Mouse (Mus musculus) heart, postnatal 25 days (tissue): ENCODE measurements at regions not wholly inside any gene's neighbourhood (a gene's known extent, or its start where the extent isn't known, plus 50 kb on each side); places are given as distances from the start of the nearest gene placed in this dataset.

Experiments used
- DNase-seq: peaks from one replicate; pipeline ENCODE4 v3.0.0; 2022; ENCODE audit warnings: low spot score
- intact Hi-C: fragments of 180-260 bp; cut with DNase I; formaldehyde crosslinking; loops from one replicate; pipeline ENCODE4 v1.15.1; 2025

DNA sequence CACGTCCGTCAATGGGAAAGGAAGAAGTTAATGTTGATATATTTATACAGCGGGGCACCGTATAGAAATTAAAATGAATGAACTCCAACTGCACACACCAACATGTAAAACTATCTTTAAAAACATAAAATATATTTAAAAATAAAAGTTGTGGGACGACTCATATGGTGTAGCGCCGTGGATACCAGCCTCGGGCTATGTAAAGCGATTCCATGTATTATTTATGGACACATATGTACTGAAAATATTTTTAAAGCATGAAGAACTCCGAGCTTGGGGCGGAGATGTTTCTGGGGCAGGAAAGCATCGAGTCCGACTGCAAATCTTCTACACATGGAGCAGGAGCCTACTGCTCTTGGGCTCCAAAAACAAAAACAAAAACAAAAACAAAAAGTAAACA is 182.4 kb downstream of the Cryba4 start:
- intact Hi-C loops: no loop called here
- DNase-seq: no peak

DNA sequence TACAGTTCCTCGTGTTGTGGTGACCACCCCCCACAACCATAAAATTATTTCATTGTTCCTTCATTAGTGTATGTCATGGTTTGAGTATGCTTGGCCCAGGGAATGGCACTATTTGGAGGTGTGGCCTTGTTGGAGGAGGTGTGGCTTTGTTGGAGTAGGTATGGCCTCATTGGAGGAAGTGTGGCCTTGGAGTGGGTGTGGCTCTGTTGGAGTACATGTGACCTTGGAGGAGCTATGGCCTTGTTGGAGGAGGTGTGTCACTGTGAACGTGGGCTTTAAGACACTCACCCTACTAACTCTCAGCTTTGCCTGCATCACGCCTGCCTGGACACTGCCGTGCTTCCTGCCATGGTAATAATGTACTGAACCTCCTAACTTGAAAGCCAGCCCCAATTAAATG is 179.9 kb downstream of the Cryba4 start:
- intact Hi-C loops: no loop called here
- no peak for DNase-seq

DNA sequence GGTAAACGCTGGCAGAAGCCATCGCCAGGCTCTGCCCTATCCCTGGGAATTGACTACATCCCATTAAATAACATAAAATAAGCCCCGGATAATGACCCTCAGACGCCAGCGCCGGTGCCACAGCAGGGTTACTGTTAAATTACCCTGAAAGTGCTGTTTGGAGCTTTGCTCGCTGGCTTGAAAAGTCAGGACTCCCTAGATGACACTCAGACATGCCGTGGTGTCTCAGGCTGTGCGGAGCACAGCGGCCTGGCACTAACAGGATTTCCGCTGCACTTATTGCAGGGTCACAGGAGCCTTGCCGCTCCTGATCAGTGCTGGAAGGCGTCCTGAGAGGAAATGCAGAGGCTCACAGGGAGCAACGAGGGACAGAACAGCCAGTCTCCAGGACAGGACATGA is 175.2 kb downstream of the Cryba4 start:
- DNase-seq: no peak
- intact Hi-C loops: no loop called here

DNA sequence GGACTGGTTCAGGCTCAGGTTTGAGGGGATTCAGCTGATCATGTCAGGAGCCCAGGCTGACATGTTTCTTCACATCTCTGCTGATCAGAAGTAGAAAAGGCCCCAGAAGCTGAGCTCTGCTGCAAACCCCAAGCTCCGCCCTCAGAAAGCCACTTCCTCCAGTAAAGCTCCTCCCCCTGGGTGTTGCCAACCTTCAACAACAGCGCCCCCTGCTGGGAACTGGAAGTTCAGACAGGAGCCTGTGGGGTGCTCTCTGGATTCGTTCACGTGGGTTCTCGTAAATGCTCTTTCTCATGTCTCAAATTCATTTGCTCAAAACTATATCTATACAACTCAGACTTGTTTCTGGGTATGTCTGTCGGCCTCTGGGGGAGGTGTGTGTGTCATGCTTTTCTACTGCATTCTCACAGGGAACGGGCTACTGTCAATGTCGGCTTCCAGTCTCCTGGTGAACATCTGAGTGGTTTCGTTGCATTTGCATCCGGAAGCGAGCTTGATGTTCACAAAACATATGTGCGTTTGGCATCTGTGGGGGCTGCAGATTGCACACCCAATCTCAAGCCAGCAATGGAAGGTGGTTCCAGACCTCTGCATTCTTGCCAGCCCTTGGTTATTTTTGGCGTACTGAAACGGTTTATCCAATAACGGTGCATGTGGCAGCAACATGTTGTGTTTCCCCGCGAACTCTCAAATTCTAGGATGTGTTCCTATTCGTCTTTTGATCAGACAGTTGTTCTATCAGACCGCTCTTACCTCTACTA is 174.3 kb downstream of the Cryba4 start:
- DNase-seq: no peak
- intact Hi-C loops: no loop called here

DNA sequence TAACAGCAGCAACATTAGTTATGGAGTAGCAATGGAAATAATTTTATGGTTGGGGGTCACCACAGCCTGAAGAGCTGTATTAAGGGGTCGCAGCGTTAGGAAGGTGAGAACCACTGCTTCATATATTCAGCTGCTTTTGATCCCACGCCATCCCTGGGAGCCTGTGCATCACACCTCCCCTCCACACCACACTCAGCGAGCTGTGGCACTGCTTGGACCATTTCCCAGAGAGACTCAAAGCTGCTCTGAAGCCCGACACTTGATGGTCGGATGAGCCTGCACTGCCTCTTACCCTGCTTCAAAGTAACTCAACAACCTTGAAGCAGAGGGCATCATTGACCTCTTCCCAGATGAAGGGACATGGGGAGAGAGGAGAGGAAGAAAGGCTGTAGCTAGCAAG is 171.3 kb downstream of the Cryba4 start:
- intact Hi-C loops: no loop called here
- no peak for DNase-seq

DNA sequence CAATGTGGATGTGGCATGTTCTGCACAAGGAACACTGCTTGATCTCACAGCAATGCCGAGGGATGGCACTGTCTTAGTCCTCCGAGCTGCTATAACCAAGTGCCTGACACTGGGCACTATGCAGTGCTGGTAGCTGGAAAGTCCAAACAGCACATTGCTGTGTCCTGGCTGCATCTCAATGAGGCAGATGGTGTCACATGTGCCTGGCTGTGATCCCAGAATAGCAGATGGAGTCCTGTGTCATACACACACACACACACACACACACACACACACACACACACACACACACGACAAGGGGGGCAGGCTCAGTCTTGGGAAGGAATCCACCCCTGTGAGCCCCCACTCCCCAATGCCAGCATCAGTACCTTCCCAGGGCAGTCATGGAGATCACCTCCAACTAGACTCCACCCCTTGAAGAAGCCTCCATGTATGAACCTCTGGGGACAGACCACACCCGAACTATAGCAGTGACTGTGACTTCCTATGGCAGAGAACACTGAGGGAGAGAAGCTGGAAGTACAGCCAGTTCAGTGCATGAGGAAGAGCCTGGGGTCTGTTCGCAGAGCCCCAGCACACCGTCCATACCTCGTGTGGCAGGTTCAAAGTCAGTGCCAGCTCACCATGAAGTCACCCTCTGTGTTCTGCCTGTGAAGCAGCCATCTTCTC is 160.3 kb downstream of the Cryba4 start:
- intact Hi-C loops: no loop called here
- no peak for DNase-seq

DNA sequence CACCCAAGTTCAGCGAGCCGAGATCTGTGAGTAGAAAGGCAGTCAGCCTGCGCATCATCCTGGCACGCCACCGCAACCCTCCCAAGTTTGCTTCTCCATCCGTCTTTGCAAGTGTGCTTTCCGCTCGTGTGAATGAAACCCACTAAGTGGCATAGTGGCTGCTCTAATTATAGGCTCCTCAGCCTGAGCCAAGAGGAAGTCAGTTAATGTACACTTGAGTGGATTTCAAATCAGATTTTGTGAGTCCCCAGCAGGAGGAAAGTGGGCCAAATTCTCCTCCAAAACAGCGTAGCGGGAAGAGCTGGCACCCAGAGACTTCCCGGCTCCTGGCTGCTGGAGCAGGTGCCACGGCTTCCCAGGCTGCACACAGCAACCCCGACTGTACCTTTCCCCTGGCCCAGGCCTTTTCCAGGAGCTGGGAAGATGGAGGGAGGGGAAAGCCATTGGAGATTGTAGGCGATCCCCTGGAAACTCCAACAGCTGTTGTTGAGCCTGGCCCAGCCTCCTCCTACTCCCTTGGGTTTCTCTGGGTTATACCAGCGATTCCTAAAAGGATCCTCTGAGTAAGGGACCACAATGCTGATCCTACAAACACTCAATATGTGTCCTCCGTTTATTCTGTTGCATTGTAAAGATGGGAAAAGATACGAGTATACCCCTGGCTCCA is 158.3 kb downstream of the Cryba4 start:
- no peak for DNase-seq
- intact Hi-C loops: no loop called here

DNA sequence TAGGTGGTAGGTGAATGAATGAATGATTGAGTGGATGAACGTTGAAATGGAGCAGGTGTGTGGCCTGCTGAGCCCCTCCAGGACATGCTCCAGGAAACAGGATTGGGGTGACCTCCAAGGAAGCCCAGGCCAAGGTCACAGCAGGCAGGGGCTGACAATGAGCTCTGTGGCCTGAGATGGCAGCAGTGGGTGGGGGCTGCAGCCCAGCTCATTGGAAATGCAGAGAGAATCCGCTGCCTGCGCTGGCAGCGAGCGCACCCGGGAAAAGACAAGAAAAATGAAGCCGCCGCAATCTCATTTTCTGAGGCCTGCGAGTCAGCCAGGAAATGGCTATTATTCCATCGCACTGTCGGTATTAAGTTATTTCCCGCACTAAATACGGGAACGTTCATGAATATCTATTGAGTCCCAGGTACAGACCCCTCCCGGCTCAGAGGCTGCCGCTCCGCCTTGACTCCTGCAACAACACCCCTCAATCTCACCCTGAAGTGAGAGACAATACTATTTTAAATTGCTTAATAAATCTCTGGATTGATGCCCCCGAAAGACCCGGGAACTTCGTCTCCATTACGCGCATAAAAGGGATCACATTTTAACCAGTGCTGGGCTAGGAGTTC is 153.7 kb downstream of the Cryba4 start:
- intact Hi-C loops: no loop called here
- DNase-seq: no peak

DNA sequence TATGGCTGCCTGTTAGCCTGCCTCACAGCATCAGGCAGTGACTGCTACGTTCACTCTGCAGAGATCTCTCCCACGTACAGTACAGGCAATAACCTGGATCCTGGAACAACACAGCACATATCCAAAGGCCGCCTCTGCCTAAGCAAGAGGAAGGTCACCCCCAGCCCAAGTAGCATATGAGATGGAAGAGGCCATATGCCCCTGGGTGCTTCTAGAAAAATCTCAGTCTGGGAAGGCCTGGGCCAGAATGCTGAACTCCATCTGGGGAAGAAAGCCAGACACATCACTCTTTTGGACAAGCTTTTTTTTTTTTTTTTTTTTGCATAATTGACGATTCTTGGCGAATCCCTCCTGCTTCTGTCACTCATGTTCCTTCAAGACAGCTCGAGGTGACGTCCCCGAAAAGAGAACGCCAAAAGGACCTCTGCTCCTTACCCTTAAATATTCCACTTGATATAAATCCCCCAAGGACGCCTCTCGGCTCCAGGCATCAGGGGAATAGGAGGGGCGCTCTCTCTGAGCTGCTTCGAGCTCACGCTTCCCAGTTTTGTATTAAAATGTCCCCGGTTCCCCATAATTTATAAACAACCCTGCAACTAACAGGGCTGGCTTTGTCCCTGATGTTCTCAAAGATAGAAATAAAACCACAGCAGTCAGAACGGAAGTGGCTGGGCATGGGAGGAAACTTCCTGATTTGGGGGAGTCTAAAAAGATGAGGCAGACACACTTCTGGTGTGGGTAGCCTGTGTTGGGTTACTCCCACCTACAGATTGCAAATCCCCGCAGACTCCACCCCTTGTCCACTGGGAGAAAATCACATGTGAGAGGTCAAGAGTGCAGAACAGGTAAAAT is 150.4 kb downstream of the Cryba4 start:
- intact Hi-C loops: no loop called here
- DNase-seq: no peak

DNA sequence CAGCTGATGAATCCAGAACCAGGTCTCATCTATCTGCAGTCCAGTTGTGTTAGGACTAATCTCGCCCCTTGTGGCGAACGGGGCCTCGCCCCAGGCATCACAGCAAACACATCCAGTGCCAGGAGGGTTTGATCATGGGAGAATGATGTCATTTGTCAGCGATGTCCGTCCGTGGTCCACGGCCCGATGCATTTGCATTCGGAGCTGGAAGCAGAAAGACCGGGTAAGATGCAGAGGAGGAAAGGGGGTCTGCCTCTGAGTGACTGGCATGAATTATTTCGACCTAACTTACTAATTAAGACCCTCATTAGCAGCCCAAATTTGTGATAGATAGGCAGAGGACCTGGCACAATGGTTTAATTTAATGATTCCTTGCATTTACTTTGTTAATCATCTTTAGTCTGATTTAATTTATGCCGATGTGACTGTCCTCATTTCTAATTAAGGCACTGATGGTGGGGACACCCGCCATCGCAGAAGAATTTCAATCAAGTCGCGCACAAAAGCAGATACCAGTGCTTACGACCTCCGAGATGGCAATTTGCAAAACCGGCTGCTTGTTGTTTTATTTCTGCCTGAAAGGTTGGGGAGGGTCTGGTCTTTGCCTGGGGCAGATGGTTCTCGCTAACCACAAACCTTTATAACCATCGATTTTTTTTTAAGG is 141.9 kb downstream of the Cryba4 start:
- no peak for DNase-seq
- intact Hi-C loops: no loop called here

DNA sequence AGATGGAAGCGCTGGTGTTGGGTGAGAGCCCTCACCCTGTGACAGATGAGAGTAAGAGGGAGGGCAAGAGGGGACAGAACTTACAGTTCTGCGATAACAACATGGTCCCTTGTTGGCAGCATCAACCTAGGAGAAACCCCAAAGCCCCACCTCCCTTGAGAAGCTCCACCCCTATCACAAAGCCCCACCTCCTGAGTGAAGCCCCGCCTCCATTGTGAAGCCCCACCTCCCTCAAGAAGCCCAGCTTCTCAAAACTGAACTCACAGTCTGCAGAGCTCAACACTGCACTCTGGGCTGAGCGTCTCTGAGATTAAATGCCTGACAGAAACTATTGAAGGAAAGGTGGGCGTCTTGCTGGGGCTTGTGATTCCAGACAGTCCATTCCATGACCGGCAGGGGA is 131.6 kb downstream of the Cryba4 start:
- no peak for DNase-seq
- intact Hi-C loops: no loop called here

DNA sequence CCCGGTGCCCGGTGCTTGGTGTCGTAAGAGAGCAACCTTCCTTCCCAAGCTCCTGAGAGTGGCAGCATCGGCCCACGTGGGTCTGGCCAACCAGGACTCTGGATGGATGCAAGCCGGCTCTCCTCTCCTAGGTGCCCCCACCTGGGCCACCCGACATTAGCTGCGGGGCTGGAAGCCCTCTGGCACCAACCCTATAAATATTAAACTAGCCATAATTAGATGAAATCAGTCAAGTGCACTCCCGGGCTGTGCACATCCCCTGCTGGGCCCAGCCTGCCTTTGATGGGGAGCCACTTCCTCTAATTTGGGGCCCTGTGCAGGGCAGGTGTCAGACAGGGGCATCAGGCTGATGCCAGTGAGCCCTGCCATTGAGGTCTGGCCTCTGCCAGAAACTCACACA is 130.8 kb downstream of the Cryba4 start:
- intact Hi-C loops: no loop called here
- DNase-seq: no peak

DNA sequence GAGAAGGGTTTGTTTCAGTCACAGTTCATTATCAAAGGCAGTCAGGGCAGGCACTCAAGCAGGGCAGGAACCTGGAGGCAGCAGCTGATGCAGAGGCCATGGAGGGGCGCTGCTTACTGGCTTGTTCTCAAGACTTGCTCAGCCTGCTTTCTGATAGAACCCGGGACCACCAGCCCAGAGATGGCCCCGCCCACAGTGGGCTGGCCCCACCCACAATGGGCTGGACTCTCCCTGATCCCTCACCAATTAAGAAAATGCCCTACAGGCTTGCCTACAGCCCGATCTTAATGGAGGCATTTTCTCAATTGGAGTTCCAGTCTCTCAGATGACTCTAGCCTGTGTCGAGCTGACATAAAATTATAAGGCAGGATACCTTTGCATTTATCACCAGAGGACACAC is 129.7 kb downstream of the Cryba4 start:
- intact Hi-C loops: no loop called here
- DNase-seq: no peak

DNA sequence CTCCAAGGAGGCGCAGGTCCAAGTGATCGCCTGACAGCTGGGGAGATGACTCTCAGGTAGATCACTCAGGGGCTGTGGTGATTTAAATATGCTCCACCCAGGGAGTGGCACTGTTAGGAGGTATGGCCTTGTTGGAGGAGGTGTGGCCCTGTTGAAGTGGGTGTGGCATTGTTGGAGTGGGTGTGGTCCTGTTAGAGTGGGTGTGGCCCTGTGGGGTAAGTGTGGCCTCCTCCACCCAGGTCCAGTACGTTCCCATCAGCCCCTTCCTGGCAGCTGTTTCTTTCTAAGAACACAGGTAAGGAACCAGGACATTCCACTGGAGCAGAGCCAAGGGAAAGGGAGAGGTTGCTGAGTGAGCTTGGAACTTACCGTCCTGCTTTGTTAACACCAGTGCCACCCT is 125.1 kb downstream of the Cryba4 start:
- intact Hi-C loops: no loop called here
- DNase-seq: no peak

DNA sequence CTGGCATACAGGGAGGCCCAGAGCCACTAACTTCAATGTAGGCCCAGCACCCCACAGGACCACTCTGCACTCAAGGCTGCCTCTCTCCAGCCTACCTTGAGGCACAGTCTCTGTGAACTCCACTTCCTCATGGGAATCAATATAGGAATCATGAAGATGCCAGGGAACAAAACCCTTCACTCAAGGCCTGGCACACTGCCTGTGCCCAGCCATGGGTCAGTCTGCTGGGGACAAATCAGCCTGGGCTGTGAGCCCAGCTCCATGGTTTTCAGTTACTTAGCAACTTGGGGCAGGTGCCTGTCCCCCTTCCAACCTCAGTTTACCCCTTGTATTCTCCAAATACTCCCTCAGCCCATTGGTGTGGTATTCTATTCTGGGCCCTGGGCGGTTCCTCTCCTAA is 119.6 kb downstream of the Cryba4 start:
- DNase-seq: no peak
- intact Hi-C loops: no loop called here

DNA sequence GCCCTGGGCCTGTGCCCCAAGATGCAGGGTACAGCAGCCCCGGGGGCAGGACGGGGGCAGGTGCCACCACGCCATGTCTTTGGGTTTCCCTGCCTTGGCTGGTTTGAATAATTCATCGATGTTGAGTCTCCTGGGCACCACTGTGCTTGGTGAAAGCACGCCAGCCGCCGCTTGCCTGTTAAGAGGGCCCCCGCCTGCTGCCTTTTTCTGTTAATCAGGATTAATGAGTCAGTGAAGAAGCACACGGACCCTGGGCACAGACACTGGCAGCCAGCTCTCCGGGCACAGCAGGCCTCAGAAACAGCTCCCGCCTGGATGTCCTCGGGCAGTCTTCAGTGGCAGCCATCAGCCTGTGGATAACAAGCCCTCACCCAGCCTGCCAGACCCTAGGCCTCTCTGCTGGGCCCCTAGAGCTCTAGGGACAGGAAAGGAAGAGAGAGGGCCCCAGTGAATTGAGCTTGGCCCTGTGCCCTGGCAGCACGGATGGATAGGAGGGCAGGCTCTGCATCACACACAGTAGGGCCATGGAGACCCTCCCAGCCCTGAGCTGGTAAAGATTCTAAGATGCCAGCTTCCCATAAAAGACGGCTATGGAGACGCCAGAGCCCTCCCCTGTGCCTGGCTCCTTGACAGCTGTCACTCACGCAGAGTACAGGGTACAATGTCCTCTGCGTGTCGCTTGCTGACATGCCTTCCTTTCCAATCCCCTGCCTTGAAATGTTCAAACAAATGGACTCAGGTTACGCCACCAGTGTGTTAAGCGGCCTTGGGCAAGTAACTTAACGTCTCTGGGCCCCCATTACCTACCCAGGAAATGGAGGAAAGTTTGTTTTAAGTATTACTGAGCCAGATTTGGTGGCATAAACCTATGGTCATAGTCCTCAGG is 118.4 kb downstream of the Cryba4 start:
- intact Hi-C loops: no loop called here
- DNase-seq: no peak

DNA sequence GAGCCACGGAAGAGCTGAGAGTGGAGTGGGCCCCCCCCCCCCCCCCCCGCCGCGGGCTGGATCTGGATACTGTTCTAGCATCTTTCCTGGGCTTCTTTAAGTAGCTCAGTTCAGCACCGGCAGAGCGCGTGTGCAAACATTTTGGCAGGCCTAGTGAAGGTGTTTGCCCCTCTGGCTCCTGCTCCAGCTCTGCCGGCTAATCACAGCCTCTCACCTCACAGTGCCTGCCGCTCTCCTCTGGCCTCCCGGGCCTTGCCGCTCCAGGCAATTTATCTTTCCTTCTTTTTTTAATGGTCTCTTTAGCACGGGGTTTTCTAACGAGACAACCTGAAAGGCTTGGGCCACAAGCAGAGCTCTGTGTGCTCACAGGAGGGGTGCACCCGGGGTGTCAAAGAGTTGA is 115.7 kb downstream of the Cryba4 start:
- intact Hi-C loops: no loop called here
- no peak for DNase-seq

DNA sequence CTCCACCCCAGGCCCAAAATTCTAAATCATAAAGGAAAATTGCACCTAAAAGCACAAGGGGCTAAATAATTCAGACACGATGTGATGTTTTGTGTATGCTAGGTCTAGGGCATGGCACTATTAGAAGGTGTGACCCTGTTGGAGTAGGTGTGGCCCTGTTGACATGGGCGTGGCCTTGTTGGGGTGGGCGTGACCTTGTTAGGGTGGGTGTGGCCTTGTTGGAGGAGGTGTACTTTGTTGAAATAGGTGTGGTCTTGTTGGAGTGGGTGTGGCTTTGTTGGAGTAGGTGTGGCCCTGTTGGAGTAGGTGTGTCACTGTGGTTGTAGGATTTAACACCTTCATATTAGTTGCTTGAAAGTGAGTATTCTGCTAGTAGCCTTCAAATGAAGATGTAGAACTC is 114.1 kb downstream of the Cryba4 start:
- intact Hi-C loops: no loop called here
- DNase-seq: no peak

DNA sequence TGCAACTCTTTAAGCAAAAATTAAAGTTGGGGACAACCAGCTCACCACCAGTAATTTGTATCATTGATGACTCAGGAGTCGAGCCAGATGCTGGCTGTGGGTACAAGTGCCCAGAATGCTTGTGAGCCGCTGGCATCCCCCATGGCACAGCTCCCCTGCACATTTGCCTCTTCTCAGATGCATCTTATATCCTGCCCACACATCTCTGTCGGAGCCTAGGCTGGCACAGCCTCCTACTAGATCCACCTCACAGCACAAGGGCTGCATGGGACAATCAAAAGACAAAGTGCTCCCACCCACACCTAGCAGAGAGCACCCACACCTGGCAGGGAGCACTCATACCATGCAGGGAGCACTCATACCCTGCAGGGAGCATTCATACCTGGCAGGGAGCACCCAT is 109.6 kb downstream of the Cryba4 start:
- intact Hi-C loops: no loop called here

More for the DNA sequence above, 109.6 kb downstream of the Cryba4 start:
- DNase-seq: no peak
